Mouse (Mus musculus) midbrain, embryonic 11.5 days (tissue): ENCODE measurements around the gene Orm1. TPM values are rescaled to one million over a fixed set of nuclear protein-coding genes. Genes with fewer than 3 reads are reported as not detected.
A peak's percentile ranks its signal among the peaks of the same experiment; 100 is the strongest.

Experiments used
- ATAC-seq: fragments of 200-750 bp; cut with Nextera tagmentation; 2 replicates; pipeline ENCODE4 v1.8.0; 2017; ENCODE audit warnings: moderate TSS enrichment, moderate library complexity; ENCODE audit not compliant: low FRiP score
- DNase-seq: peaks from one replicate; pipeline ENCODE4 v3.0.0; 2015; ENCODE audit warnings: low spot score; ENCODE audit errors: missing footprints
- H3K27ac ChIP-seq: fragments of 300-500 bp; sonication (generic); 2 replicates; pipeline ENCODE4 v1.5.1; 2014; ENCODE audit warnings: low read depth, low read length
- H3K27me3 ChIP-seq: fragments of 300-500 bp; sonication (generic); 2 replicates; pipeline ENCODE4 v1.6.1; 2014; ENCODE audit warnings: mild to moderate bottlenecking, low read length, moderate library complexity, mixed read lengths; ENCODE audit not compliant: control insufficient read depth, insufficient read depth
- H3K36me3 ChIP-seq: fragments of 300-500 bp; sonication (generic); 2 replicates; pipeline ENCODE4 v1.6.1; 2014; ENCODE audit warnings: mild to moderate bottlenecking, low read length, moderate library complexity, mixed read lengths; ENCODE audit not compliant: control insufficient read depth, insufficient read depth
- H3K4me1 ChIP-seq: fragments of 300-500 bp; sonication (generic); 2 replicates; pipeline ENCODE4 v1.6.1; 2014; ENCODE audit warnings: low read length; ENCODE audit not compliant: control insufficient read depth, insufficient read depth
- H3K4me2 ChIP-seq: fragments of 300-500 bp; sonication (generic); 2 replicates; pipeline ENCODE4 v1.6.1; 2014; ENCODE audit warnings: mild to moderate bottlenecking, moderate library complexity
- H3K4me3 ChIP-seq: fragments of 300-500 bp; sonication (generic); 2 replicates; pipeline ENCODE4 v1.5.1; 2014; ENCODE audit warnings: low read depth, low read length
- H3K9ac ChIP-seq: fragments of 300-500 bp; sonication (generic); 2 replicates; pipeline ENCODE4 v1.6.1; 2014; ENCODE audit warnings: low read length
- H3K9me3 ChIP-seq: fragments of 300-500 bp; sonication (generic); 2 replicates; pipeline ENCODE4 v1.6.1; 2016; ENCODE audit warnings: low read length; ENCODE audit not compliant: control insufficient read depth
- WGBS: fragments of 180-500 bp; shearing (Covaris S2); extraction: QIAGEN DNeasy Blood & Tissue Kit; methylation state at CpG from one replicate; pipeline ENCODE4 v1.1.7; 2014; 5-methylcytosine and 5-hydroxymethylcytosine counted together
- polyA plus RNA-seq: library from polyadenylated mRNA; unstranded; fragments of >200 nt; fragmentation: Nextera tagmentation; extraction: Ambion mirVana; gene quantifications from 2 replicates; pipeline ENCODE4 v1.2.1, GENCODE M21; 2014

Gene Orm1
- polyA plus RNA-seq, 1 experiment from 2014 or later: not detected

GRCm38 (mm10) chr4:63385784-63386183 lies 41.4 kb downstream of the Orm1 start:
- no peaks in the 10 kb centered on the region for H3K9me3 ChIP-seq
- H3K36me3 ChIP-seq: 0 out of 2 replicates have a peak, but pooled peaks cover 3% of the 10 kb centered on the region
- peaks cover 28% of the 10 kb centered on the region for H3K4me1 ChIP-seq
- no peaks in the 10 kb centered on the region for H3K27me3 ChIP-seq
- H3K4me3 ChIP-seq: no peak overlapping the region
- 89% methylated on average over 11 of the region's 11 CpGs for WGBS
- ATAC-seq (no peak), DNase-seq (no peak)
- H3K27ac ChIP-seq: no peak overlapping the region
- H3K9ac ChIP-seq: no peak overlapping the region
- no peak overlapping the region for H3K4me2 ChIP-seq

GRCm38 (mm10) chr4:63388029-63388428 lies 43.7 kb downstream of the Orm1 start:
- Histone ChIP-seq H3K27ac (no peak overlapping the region), H3K9me3 (no peaks in the 10 kb centered on the region), H3K4me2 (no peak overlapping the region), H3K9ac (no peak overlapping the region), H3K27me3 (no peaks in the 10 kb centered on the region), H3K36me3 (no peaks in the 10 kb centered on the region), H3K4me1 (peaks cover 28% of the 10 kb centered on the region), H3K4me3 (no peak overlapping the region)
- no peak for DNase-seq
- 71% methylated on average over 6 of the region's 6 CpGs for WGBS
- ATAC-seq: no peak

GRCm38 (mm10) chr4:63389121-63389886 lies 44.9 kb downstream of the Orm1 start:
- WGBS: 12% methylated on average over 8 of the region's 8 CpGs
- peak overlapping the region; percentile 92 for H3K27ac ChIP-seq
- peak overlapping the region; percentile 22; the same call in 1 of the 2 replicates for H3K4me2 ChIP-seq
- DNase-seq: peak; percentile 96
- H3K9me3 ChIP-seq: no peaks in the 10 kb centered on the region
- ATAC-seq: peak; percentile 85
- H3K4me3 ChIP-seq: no peak overlapping the region
- peaks cover 28% of the 10 kb centered on the region for H3K4me1 ChIP-seq
- no peaks in the 10 kb centered on the region for H3K27me3 ChIP-seq
- peak overlapping the region; percentile 31; the same call in 1 of the 2 replicates for H3K9ac ChIP-seq
- no peaks in the 10 kb centered on the region for H3K36me3 ChIP-seq

- Histone ChIP-seq H3K9me3 (no peaks in the 10 kb centered on the region), H3K4me3 (no peak overlapping the region), H3K27ac (peak overlapping the region; percentile 92), H3K9ac (0 out of 2 replicates have a peak overlapping the region, but pooled peaks have one; percentile 28), H3K4me1 (peaks cover 28% of the 10 kb centered on the region), H3K27me3 (no peaks in the 10 kb centered on the region), H3K4me2 (peak overlapping the region; percentile 22; the same call in 1 of the 2 replicates), H3K36me3 (no peaks in the 10 kb centered on the region)
- ATAC-seq (peak; percentile 71), DNase-seq (peak; percentile 92)
- WGBS: 40% methylated on average over 11 of the region's 11 CpGs
Measured at GRCm38 (mm10) chr4:63389887-63390528, 45.6 kb downstream of the Orm1 start.

- Histone ChIP-seq H3K27me3 (no peaks in the 10 kb centered on the region), H3K4me2 (no peak overlapping the region), H3K4me3 (no peak overlapping the region), H3K9ac (no peak overlapping the region), H3K27ac (no peak overlapping the region), H3K9me3 (no peaks in the 10 kb centered on the region), H3K36me3 (0 out of 2 replicates have a peak, but pooled peaks cover 5% of the 10 kb centered on the region), H3K4me1 (peaks cover 28% of the 10 kb centered on the region)
- 86% methylated on average over 6 of the region's 6 CpGs for WGBS
- DNase-seq: no peak
- no peak for ATAC-seq
Measured at GRCm38 (mm10) chr4:63391322-63391721, 47.0 kb downstream of the Orm1 start.

Other genes starting within 250 kb of the Orm1 start
- gene Ambp, start 189.8 kb upstream of the Orm1 start, polyA plus RNA-seq: not detected in 2 replicates
- gene Kif12, start 172.4 kb upstream of the Orm1 start, polyA plus RNA-seq: not detected in 2 replicates
- gene Col27a1, start 130.6 kb upstream of the Orm1 start, polyA plus RNA-seq: 1.9 and 2.3 TPM in 2 replicates
- not detected in 2 replicates for gene Orm3, start 11.6 kb downstream of the Orm1 start, polyA plus RNA-seq
- gene Orm2, start 17.9 kb downstream of the Orm1 start, polyA plus RNA-seq: not detected in 2 replicates
- 7.0 and 9.1 TPM in 2 replicates for gene Akna, start 58.8 kb downstream of the Orm1 start, polyA plus RNA-seq
- 7.5 and 9.1 TPM in 2 replicates for gene Whrn, start 151.4 kb downstream of the Orm1 start, polyA plus RNA-seq
- gene Atp6v1g1, start 200.2 kb downstream of the Orm1 start, polyA plus RNA-seq: 386 and 408 TPM in 2 replicates
- 6.2 and 8.1 TPM in 2 replicates for gene Tmem268, start 214.2 kb downstream of the Orm1 start, polyA plus RNA-seq